Mouse (Mus musculus) layer of hippocampus, adult 11-12 months (tissue): ENCODE data around the gene Tesmin.

Experiments
- DNase-seq: peaks from one replicate; pipeline ENCODE4 v3.0.0; 2022; ENCODE audit warnings: low spot score

The Tesmin gene

GRCm38 (mm10) chr19:3447348-3447747, 58.7 kb downstream of the Tesmin start:
- no peak for DNase-seq

DNA sequence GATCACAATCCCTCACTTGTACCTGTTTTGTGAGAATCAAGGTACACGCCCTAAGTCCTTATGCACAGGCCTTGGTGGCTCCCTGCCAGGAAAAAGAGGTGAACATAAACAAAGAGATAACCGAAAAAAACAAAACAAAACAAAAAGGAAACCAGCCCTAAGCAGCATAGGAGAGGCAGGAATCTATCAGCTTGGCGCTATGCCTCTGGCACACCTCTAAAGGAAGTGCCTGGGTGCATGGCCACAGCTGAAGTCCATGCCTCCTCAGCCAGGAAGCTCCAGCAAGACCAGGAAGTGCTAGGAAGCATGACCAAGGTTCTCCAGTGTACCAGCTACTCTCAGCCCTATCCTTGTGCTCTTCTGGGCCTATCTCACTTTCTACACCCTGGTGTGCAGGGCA, 60.6 kb downstream of the Tesmin start:
- DNase-seq = no peak

- no peak for DNase-seq
These were observed 62.1 kb downstream of the Tesmin start for GRCm38 (mm10) chr19:3450714-3451113.

DNA sequence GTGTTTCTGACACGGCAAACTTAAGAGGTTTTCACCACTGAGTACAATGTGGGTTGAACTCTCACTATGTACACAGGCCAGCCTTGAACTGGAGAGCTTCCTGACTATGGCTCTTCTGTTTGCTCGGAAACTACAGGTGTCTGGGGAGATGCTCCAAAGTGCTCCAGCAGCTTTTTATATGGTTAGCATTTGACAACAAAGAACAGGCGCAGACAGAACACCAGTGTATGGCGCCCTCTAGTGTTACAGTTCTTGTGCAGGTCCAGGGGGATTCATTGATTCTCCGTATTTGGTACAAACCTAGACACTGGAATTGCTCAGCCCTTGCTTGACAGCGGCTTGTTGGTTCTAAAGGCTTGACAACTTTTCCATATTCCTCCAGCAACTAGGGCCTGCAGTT, 62.5 kb downstream of the Tesmin start:
- DNase-seq = peak; percentile 88

- DNase-seq = no peak
These were observed 63.0 kb downstream of the Tesmin start for GRCm38 (mm10) chr19:3451649-3452048.
